Mouse (Mus musculus): ENCODE results near the gene Atf6. TPM values are rescaled to one million over a fixed set of nuclear protein-coding genes. Genes with fewer than 3 reads are reported as not detected.

The Atf6 gene
- 9.8 and 10.0 TPM in 2 replicates for polyA plus RNA-seq (2015; fragmentation: Nextera tagmentation; extraction: Ambion mirVana)

DNA sequence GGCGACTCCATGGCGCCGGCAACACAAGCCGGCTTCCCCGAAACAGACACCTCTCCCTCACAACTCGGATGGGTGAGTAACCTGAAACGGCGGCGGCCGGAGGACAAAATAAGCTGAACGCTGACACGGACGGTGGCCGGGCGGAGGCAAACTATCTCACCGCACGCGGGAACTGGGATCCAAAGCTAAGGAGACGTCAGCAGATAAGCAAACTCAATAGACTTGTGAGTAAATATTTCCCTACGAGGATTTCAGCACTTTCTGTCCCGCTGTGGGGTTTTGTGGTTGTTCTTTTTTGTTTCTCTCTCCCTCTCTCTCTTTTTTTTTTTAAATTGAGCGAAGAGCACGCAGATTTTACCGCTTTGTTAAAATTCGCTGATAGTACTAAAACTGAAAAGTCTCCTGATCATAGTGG, at the start of gene Atf6:
TSS of gene Atf6 (minus strand) at position 81 of the 415 bp plus-strand sequence.
- H3K36me3 ChIP-seq (ENCODE audit: control insufficient read depth, insufficient read depth, low read length): no peaks in the 10 kb centered on the region
- WGBS: under 1% methylated on average over 25 of the region's 25 CpGs
- no peaks in the 10 kb centered on the region for H3K27me3 ChIP-seq (ENCODE audit: control insufficient read depth, insufficient read depth, low read length)
- peak within 1 kb of the TSS; percentile 90 for H3K9ac ChIP-seq (ENCODE audit: low read length)
- H3K27ac ChIP-seq (ENCODE audit: low read length): peak within 1 kb of the TSS; percentile 71
- H3K4me2 ChIP-seq (ENCODE audit: low read depth, low read length): peak within 1 kb of the TSS; percentile 73
- H3K4me1 ChIP-seq (ENCODE audit: control insufficient read depth, insufficient read depth, low read length): no peaks in the 10 kb centered on the region
- no peaks in the 10 kb centered on the region for H3K9me3 ChIP-seq (replicated peaks; ENCODE audit: control insufficient read depth, low read length)
- peak; percentile 67; the same call in 1 of the 2 replicates for ATAC-seq (ENCODE audit: insufficient read depth, low FRiP score)
- peak within 1 kb of the TSS; percentile 81 for H3K4me3 ChIP-seq (replicated peaks; ENCODE audit: low read length)

DNA sequence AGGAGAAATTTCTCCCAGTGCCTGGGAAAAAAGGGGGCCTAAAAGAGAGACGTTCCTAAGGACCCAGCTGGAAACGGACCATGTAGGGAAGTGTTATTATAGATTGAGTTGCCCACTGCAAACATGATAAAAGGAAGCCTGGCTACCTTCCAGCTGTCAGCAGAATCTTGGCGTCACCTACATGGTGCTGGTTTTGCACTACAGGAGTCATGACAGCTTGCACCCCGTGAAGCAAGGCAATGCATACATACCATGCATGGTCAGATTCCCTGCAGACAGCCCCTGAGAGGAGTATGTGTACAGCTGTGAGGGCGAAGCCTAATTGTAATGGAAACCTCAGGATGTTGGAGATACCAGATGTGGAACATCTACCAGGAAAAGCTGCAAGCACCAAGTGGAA, 48.1 kb upstream of the Atf6 start:
- H3K36me3 ChIP-seq (ENCODE audit: control insufficient read depth, insufficient read depth, low read length): no peaks in the 10 kb centered on the region
- no peak overlapping the region for H3K4me3 ChIP-seq (replicated peaks; ENCODE audit: low read length)
- ATAC-seq (ENCODE audit: insufficient read depth, low FRiP score): no peak
- no peaks in the 10 kb centered on the region for H3K9me3 ChIP-seq (replicated peaks; ENCODE audit: control insufficient read depth, low read length)
- H3K27ac ChIP-seq (ENCODE audit: low read length): no peak overlapping the region
- no peaks in the 10 kb centered on the region for H3K4me1 ChIP-seq (ENCODE audit: control insufficient read depth, insufficient read depth, low read length)
- no peak overlapping the region for H3K4me2 ChIP-seq (ENCODE audit: low read depth, low read length)
- WGBS: 60% methylated on average over 5 of the region's 5 CpGs
- H3K27me3 ChIP-seq (ENCODE audit: control insufficient read depth, insufficient read depth, low read length): no peaks in the 10 kb centered on the region
- H3K9ac ChIP-seq (ENCODE audit: low read length): no peak overlapping the region

- ATAC-seq (ENCODE audit: insufficient read depth, low FRiP score): no peak
- Histone ChIP-seq H3K4me1 (ENCODE audit: control insufficient read depth, insufficient read depth, low read length) (peaks cover 7% of the 10 kb centered on the region), H3K27me3 (ENCODE audit: control insufficient read depth, insufficient read depth, low read length) (peaks cover 16% of the 10 kb centered on the region), H3K9ac (ENCODE audit: low read length) (no peak within 1 kb of the TSS), H3K4me2 (ENCODE audit: low read depth, low read length) (no peak within 1 kb of the TSS), H3K9me3 (replicated peaks; ENCODE audit: control insufficient read depth, low read length) (no peaks in the 10 kb centered on the region), H3K4me3 (replicated peaks; ENCODE audit: low read length) (no peak within 1 kb of the TSS), H3K27ac (ENCODE audit: low read length) (no peak within 1 kb of the TSS), H3K36me3 (ENCODE audit: control insufficient read depth, insufficient read depth, low read length) (no peaks in the 10 kb centered on the region)
- WGBS: 65% methylated on average over 5 of the region's 5 CpGs
Observed at GRCm38 (mm10) chr1:170912891-170913615, 45.5 kb upstream of the Atf6 start, which contains the start of gene Fcrlb. Gene Fcrlb, minus strand, starts transcription at chr1:170912941.

DNA sequence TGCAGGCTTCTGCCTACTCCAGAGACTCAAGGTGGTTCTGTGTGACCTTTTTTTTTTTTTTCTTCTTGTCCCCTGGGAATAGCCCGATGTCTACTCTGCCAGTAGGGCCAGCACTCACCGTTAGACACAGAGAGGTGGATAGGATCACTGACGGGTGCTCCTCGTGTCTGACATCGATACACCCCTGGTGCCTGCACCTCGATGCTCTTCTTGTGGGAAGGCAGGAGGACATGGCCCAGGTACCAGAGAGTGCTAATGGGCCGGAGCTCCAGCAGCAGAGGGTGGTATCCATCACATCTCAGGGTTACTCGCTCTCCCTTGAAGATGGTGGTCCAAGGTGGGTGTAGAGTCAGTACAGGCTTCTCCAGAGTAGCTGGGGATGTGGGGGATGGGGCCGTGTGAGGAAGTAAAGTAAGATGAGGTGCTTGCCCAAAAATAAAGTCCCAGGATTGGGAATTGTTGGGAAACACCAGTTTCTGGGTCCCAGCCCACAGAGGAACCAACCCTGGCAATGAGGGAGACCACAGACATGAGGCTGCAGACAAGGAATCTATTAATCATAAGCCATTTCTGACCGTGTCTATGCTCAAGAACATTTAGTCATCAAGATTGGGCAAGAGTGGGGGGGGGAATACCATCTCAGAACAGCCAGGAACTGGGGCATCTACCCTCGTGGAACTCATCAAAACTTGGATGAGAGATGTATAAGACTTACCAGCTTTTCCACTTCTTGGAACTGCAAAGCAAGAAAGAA, 44.5 kb upstream of the Atf6 start:
- WGBS: 82% methylated on average over 11 of the region's 11 CpGs
- H3K27me3 ChIP-seq (ENCODE audit: control insufficient read depth, insufficient read depth, low read length): peaks cover 26% of the 10 kb centered on the region
- peaks cover 14% of the 10 kb centered on the region for H3K4me1 ChIP-seq (ENCODE audit: control insufficient read depth, insufficient read depth, low read length)
- no peak for ATAC-seq (ENCODE audit: insufficient read depth, low FRiP score)
- no peaks in the 10 kb centered on the region for H3K36me3 ChIP-seq (ENCODE audit: control insufficient read depth, insufficient read depth, low read length)
- H3K27ac ChIP-seq (ENCODE audit: low read length): no peak overlapping the region
- H3K9ac ChIP-seq (ENCODE audit: low read length): no peak overlapping the region
- H3K4me2 ChIP-seq (ENCODE audit: low read depth, low read length): no peak overlapping the region
- H3K9me3 ChIP-seq (replicated peaks; ENCODE audit: control insufficient read depth, low read length): no peaks in the 10 kb centered on the region
- H3K4me3 ChIP-seq (replicated peaks; ENCODE audit: low read length): no peak overlapping the region

- 5% methylated on average over 21 of the region's 21 CpGs for WGBS
- no peak for ATAC-seq (ENCODE audit: insufficient read depth, low FRiP score)
- no peaks in the 10 kb centered on the region for H3K9me3 ChIP-seq (replicated peaks; ENCODE audit: control insufficient read depth, low read length)
Observed at GRCm38 (mm10) chr1:170908341-170908740, 40.8 kb upstream of the Atf6 start.

GRCm38 (mm10) chr1:170907456-170908191, 40.1 kb upstream of the Atf6 start:
- Histone ChIP-seq H3K36me3 (ENCODE audit: control insufficient read depth, insufficient read depth, low read length) (no peaks in the 10 kb centered on the region), H3K27me3 (ENCODE audit: control insufficient read depth, insufficient read depth, low read length) (peaks cover 31% of the 10 kb centered on the region), H3K4me2 (ENCODE audit: low read depth, low read length) (peak overlapping the region; percentile 83), H3K4me1 (ENCODE audit: control insufficient read depth, insufficient read depth, low read length) (peaks cover 15% of the 10 kb centered on the region), H3K4me3 (replicated peaks; ENCODE audit: low read length) (peak overlapping the region; percentile 53), H3K9me3 (replicated peaks; ENCODE audit: control insufficient read depth, low read length) (no peaks in the 10 kb centered on the region), H3K27ac (ENCODE audit: low read length) (no peak overlapping the region), H3K9ac (ENCODE audit: low read length) (peak overlapping the region; percentile 46)
- under 1% methylated on average over 71 of the region's 71 CpGs for WGBS
- peak; percentile 62; the same call in 1 of the 2 replicates for ATAC-seq (ENCODE audit: insufficient read depth, low FRiP score)

More at GRCm38 (mm10) chr1:170908341-170908740, 40.8 kb upstream of the Atf6 start:
- Histone ChIP-seq H3K36me3 (ENCODE audit: control insufficient read depth, insufficient read depth, low read length) (no peaks in the 10 kb centered on the region), H3K9ac (ENCODE audit: low read length) (peak overlapping the region; percentile 46), H3K4me1 (ENCODE audit: control insufficient read depth, insufficient read depth, low read length) (peaks cover 15% of the 10 kb centered on the region), H3K27me3 (ENCODE audit: control insufficient read depth, insufficient read depth, low read length) (peaks cover 31% of the 10 kb centered on the region), H3K4me3 (replicated peaks; ENCODE audit: low read length) (peak overlapping the region; percentile 53), H3K4me2 (ENCODE audit: low read depth, low read length) (peak overlapping the region; percentile 83), H3K27ac (ENCODE audit: low read length) (no peak overlapping the region)

- Histone ChIP-seq H3K4me1 (ENCODE audit: control insufficient read depth, insufficient read depth, low read length) (peaks cover 15% of the 10 kb centered on the region), H3K4me2 (ENCODE audit: low read depth, low read length) (peak overlapping the region; percentile 83), H3K9me3 (replicated peaks; ENCODE audit: control insufficient read depth, low read length) (no peaks in the 10 kb centered on the region), H3K27ac (ENCODE audit: low read length) (no peak overlapping the region), H3K9ac (ENCODE audit: low read length) (peak overlapping the region; percentile 46), H3K27me3 (ENCODE audit: control insufficient read depth, insufficient read depth, low read length) (peaks cover 31% of the 10 kb centered on the region), H3K4me3 (replicated peaks; ENCODE audit: low read length) (peak overlapping the region; percentile 53), H3K36me3 (ENCODE audit: control insufficient read depth, insufficient read depth, low read length) (no peaks in the 10 kb centered on the region)
- 27% methylated on average over 11 of the region's 11 CpGs for WGBS
- ATAC-seq (ENCODE audit: insufficient read depth, low FRiP score): no peak
Observed at GRCm38 (mm10) chr1:170907111-170907455, 39.5 kb upstream of the Atf6 start.

GRCm38 (mm10) chr1:170903485-170903884, 35.9 kb upstream of the Atf6 start:
- no peaks in the 10 kb centered on the region for H3K36me3 ChIP-seq (ENCODE audit: control insufficient read depth, insufficient read depth, low read length)
- no peak for ATAC-seq (ENCODE audit: insufficient read depth, low FRiP score)
- H3K4me3 ChIP-seq (replicated peaks; ENCODE audit: low read length): no peak overlapping the region
- peaks cover 20% of the 10 kb centered on the region for H3K27me3 ChIP-seq (ENCODE audit: control insufficient read depth, insufficient read depth, low read length)
- no peaks in the 10 kb centered on the region for H3K9me3 ChIP-seq (replicated peaks; ENCODE audit: control insufficient read depth, low read length)
- no peak overlapping the region for H3K9ac ChIP-seq (ENCODE audit: low read length)
- H3K4me1 ChIP-seq (ENCODE audit: control insufficient read depth, insufficient read depth, low read length): peaks cover 12% of the 10 kb centered on the region
- H3K27ac ChIP-seq (ENCODE audit: low read length): no peak overlapping the region
- 44% methylated on average over 5 of the region's 5 CpGs for WGBS
- H3K4me2 ChIP-seq (ENCODE audit: low read depth, low read length): no peak overlapping the region
